8 mouse cellular contexts compared by ENCODE assay signal in the genomic region with DNA sequence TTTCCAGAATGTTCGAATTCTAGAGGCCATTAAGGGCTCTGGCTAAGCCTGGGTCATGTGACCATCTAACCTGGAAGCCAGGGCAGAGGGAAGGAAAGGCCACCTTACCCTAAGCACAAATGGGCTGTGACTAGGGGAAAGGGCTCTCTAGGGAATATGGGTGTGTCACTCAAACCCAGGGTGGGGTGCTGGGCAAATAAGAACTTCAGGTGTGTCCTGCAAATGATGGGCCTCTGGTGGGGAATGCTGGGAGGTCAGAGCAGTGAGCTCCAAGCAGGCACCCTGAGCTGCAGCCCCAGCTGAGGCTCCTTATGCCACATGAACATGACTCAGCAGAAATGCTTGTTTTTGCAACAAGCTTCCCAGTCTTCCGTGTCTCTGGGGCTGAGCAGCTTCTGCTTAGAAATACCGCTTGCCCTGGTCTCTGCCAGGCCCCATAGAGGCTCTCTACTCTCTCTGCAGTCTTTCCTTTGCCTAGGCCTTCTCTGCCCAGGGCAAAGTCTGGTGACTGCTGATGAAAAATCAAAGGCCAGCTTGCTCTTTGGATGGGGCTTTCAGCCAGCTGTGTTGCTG.
A peak's percentile ranks its signal among the peaks of the same experiment; 100 is the strongest.
DNase-seq lines count a peak whose midpoint lies in the region.

No protein-coding gene starts in this region.

- peak; percentile 51 for DNase-seq in embryo, embryonic 10 days (ENCODE audit: low spot score)
- DNase-seq in embryo, embryonic 9.5 days (ENCODE audit: extremely low spot score), result no peak
- DNase-seq in spleen, adult 12 weeks (ENCODE audit: low spot score), result peak; percentile 51
- no peak for DNase-seq in spleen, postnatal 14 days (ENCODE audit: low spot score in 2 of 2)
- DNase-seq in kidney, adult 11 months, result peak; percentile 67
- DNase-seq in lung, postnatal 25 days (ENCODE audit: low spot score), result peak; percentile 48
- no peak for DNase-seq in layer of hippocampus, postnatal 14 days (ENCODE audit: low spot score in 2 of 2)
- DNase-seq in gastrocnemius, postnatal 36 days, result no peak

- intact Hi-C loops in gastrocnemius, postnatal 36 days (cut with DNase I), result no loop called here

Comparison
In these comparisons a context has a peak if more than half of its experiments do, and no peak if none do; other contexts are left out.
1. DNase-seq: peak in embryo, embryonic 10 days (single experiment), spleen, adult 12 weeks (single experiment), kidney, adult 11 months (single experiment) and lung, postnatal 25 days (single experiment); none in embryo, embryonic 9.5 days (single experiment), spleen, postnatal 14 days (0 of 2), layer of hippocampus, postnatal 14 days (0 of 2) and gastrocnemius, postnatal 36 days (0 of 2).